Mouse (Mus musculus) heart, embryonic 12.5 days (tissue): ENCODE data around the gene Ssh3. TPM values are rescaled to one million over a fixed set of nuclear protein-coding genes. Genes with fewer than 3 reads are reported as not detected.
A peak's percentile ranks its signal among the peaks of the same experiment; 100 is the strongest.

ENCODE experiments used
- ATAC-seq: fragments of 200-750 bp; cut with Nextera tagmentation; 2 replicates; pipeline ENCODE4 v1.8.0; 2017; ENCODE audit warnings: moderate TSS enrichment, moderate library complexity; ENCODE audit not compliant: insufficient number of reproducible peaks, low FRiP score
- H3K27ac ChIP-seq: fragments of 300-500 bp; sonication (generic); 2 replicates; pipeline ENCODE4 v1.5.1; 2016; ENCODE audit warnings: mild to moderate bottlenecking, moderate library complexity; ENCODE audit not compliant: poor library complexity, severe bottlenecking
- H3K27me3 ChIP-seq: fragments of 300-500 bp; sonication (generic); replicated peaks from 2 replicates; pipeline ENCODE4 v1.6.1; 2016; ENCODE audit warnings: mild to moderate bottlenecking, moderate library complexity
- H3K36me3 ChIP-seq: fragments of 300-500 bp; sonication (generic); 2 replicates; pipeline ENCODE4 v1.6.1; 2016; ENCODE audit warnings: mild to moderate bottlenecking, moderate library complexity
- H3K4me1 ChIP-seq: fragments of 300-500 bp; sonication (generic); replicated peaks from 2 replicates; pipeline ENCODE4 v1.6.1; 2016; ENCODE audit warnings: mild to moderate bottlenecking
- H3K4me2 ChIP-seq: fragments of 300-500 bp; sonication (generic); 2 replicates; pipeline ENCODE4 v1.6.1; 2016; ENCODE audit warnings: mild to moderate bottlenecking, moderate library complexity
- H3K4me3 ChIP-seq: fragments of 300-500 bp; sonication (generic); 2 replicates; pipeline ENCODE4 v1.5.1; 2016; ENCODE audit warnings: mild to moderate bottlenecking
- H3K9ac ChIP-seq: fragments of 300-500 bp; sonication (generic); 2 replicates; pipeline ENCODE4 v1.6.1; 2016; ENCODE audit warnings: mild to moderate bottlenecking, moderate library complexity
- H3K9me3 ChIP-seq: fragments of 300-500 bp; sonication (generic); replicated peaks from 2 replicates; pipeline ENCODE4 v1.6.1; 2016; ENCODE audit warnings: mild to moderate bottlenecking, moderate library complexity
- WGBS: fragments of 180-500 bp; shearing (Covaris S2); methylation state at CpG from one replicate; pipeline ENCODE4 v1.1.7; 2016; 5-methylcytosine and 5-hydroxymethylcytosine counted together
- polyA plus RNA-seq: library from polyadenylated mRNA; unstranded; fragments of >200 nt; fragmentation: Nextera tagmentation; extraction: Ambion mirVana; gene quantifications from 2 replicates; pipeline ENCODE4 v1.2.1, GENCODE M21; 2016

The Ssh3 gene
- polyA plus RNA-seq, result 4.5 and 4.7 TPM in 2 replicates

GRCm38 (mm10) chr19:4268566-4269361 lies at the start of gene Ssh3:
Gene Ssh3, minus strand, starts transcription at chr19:4269180.
- WGBS, result 7% methylated on average over 46 of the region's 46 CpGs
- H3K4me3 ChIP-seq, result peak within 1 kb of the TSS; percentile 51
- no peaks in the 10 kb centered on the region for H3K36me3 ChIP-seq
- H3K9me3 ChIP-seq, result no peaks in the 10 kb centered on the region
- peaks cover 50% of the 10 kb centered on the region for H3K27me3 ChIP-seq
- peak within 1 kb of the TSS; percentile 80 for H3K4me2 ChIP-seq
- H3K27ac ChIP-seq, result no peak within 1 kb of the TSS
- H3K4me1 ChIP-seq, result peaks cover 11% of the 10 kb centered on the region
- ATAC-seq, result peak; percentile 70
- peak within 1 kb of the TSS; percentile 64 for H3K9ac ChIP-seq

- Histone ChIP-seq H3K9me3 (no peaks in the 10 kb centered on the region), H3K4me2 (no peak overlapping the region), H3K9ac (no peak overlapping the region), H3K27me3 (no peaks in the 10 kb centered on the region), H3K4me1 (peaks cover 21% of the 10 kb centered on the region), H3K4me3 (no peak overlapping the region), H3K36me3 (peaks cover 66% of the 10 kb centered on the region), H3K27ac (no peak overlapping the region)
- 89% methylated on average over 3 of the region's 3 CpGs for WGBS
- no peak for ATAC-seq
Measured at GRCm38 (mm10) chr19:4317181-4317580, 48.2 kb upstream of the Ssh3 start.

GRCm38 (mm10) chr19:4315223-4315944 lies 46.4 kb upstream of the Ssh3 start:
- Histone ChIP-seq H3K4me2 (no peak overlapping the region), H3K4me3 (no peak overlapping the region), H3K27ac (no peak overlapping the region; the same call in 1 of the 2 replicates), H3K36me3 (peaks cover 50% of the 10 kb centered on the region), H3K9me3 (no peaks in the 10 kb centered on the region), H3K4me1 (peaks cover 21% of the 10 kb centered on the region), H3K9ac (no peak overlapping the region), H3K27me3 (no peaks in the 10 kb centered on the region)
- WGBS, result 59% methylated on average over 6 of the region's 6 CpGs
- 0 out of 2 replicates have a peak, but pooled peaks have one; percentile 42 for ATAC-seq

- H3K36me3 ChIP-seq, result 0 out of 2 replicates have a peak, but pooled peaks cover 3% of the 10 kb centered on the region
- no peak overlapping the region for H3K9ac ChIP-seq
Measured at GRCm38 (mm10) chr19:4309776-4310185, 40.8 kb upstream of the Ssh3 start.

GRCm38 (mm10) chr19:4309302-4309701 lies 40.3 kb upstream of the Ssh3 start:
- WGBS, result 90% methylated on average over 4 of the region's 4 CpGs
- ATAC-seq, result no peak
- H3K36me3 ChIP-seq, result 0 out of 2 replicates have a peak, but pooled peaks cover 3% of the 10 kb centered on the region
- H3K4me1 ChIP-seq, result peaks cover 14% of the 10 kb centered on the region
- no peak overlapping the region for H3K4me3 ChIP-seq
- no peaks in the 10 kb centered on the region for H3K9me3 ChIP-seq
- no peak overlapping the region for H3K4me2 ChIP-seq
- H3K27me3 ChIP-seq, result no peaks in the 10 kb centered on the region
- H3K27ac ChIP-seq, result no peak overlapping the region
- H3K9ac ChIP-seq, result no peak overlapping the region

More at GRCm38 (mm10) chr19:4309776-4310185, 40.8 kb upstream of the Ssh3 start:
- Histone ChIP-seq H3K27ac (no peak overlapping the region), H3K9me3 (no peaks in the 10 kb centered on the region), H3K4me1 (peaks cover 9% of the 10 kb centered on the region), H3K4me3 (no peak overlapping the region), H3K4me2 (no peak overlapping the region), H3K27me3 (no peaks in the 10 kb centered on the region)
- no peak for ATAC-seq

GRCm38 (mm10) chr19:4306190-4306577 lies 37.2 kb upstream of the Ssh3 start, which contains the start of gene Grk2:
Gene Grk2, minus strand, starts transcription at chr19:4306222.
- Histone ChIP-seq H3K4me3 (peak within 1 kb of the TSS; percentile 95), H3K9me3 (no peaks in the 10 kb centered on the region), H3K4me2 (peak within 1 kb of the TSS; percentile 91), H3K27me3 (no peaks in the 10 kb centered on the region), H3K36me3 (no peaks in the 10 kb centered on the region), H3K4me1 (peaks cover 43% of the 10 kb centered on the region), H3K27ac (peak within 1 kb of the TSS; percentile 88), H3K9ac (peak within 1 kb of the TSS; percentile 95)
- peak; percentile 82 for ATAC-seq
- WGBS, result 9% methylated on average over 44 of the region's 46 CpGs

- Histone ChIP-seq H3K4me3 (peak overlapping the region; percentile 95), H3K36me3 (no peaks in the 10 kb centered on the region), H3K4me2 (peak overlapping the region; percentile 91), H3K27ac (peak overlapping the region; percentile 88), H3K4me1 (peaks cover 49% of the 10 kb centered on the region), H3K9ac (peak overlapping the region; percentile 95), H3K27me3 (no peaks in the 10 kb centered on the region), H3K9me3 (no peaks in the 10 kb centered on the region)
- ATAC-seq, result peak; percentile 60
- WGBS, result 6% methylated on average over 60 of the region's 68 CpGs
Measured at GRCm38 (mm10) chr19:4305491-4306189, 36.7 kb upstream of the Ssh3 start.

GRCm38 (mm10) chr19:4304871-4305321 lies 35.9 kb upstream of the Ssh3 start:
- Histone ChIP-seq H3K27ac (no peak overlapping the region; the same call in 1 of the 2 replicates), H3K9ac (peak overlapping the region; percentile 95), H3K36me3 (no peaks in the 10 kb centered on the region), H3K4me3 (peak overlapping the region; percentile 95), H3K27me3 (no peaks in the 10 kb centered on the region), H3K9me3 (no peaks in the 10 kb centered on the region), H3K4me2 (peak overlapping the region; percentile 91), H3K4me1 (peaks cover 56% of the 10 kb centered on the region)
- WGBS, result 53% methylated on average over 4 of the region's 4 CpGs
- ATAC-seq, result no peak

- Histone ChIP-seq H3K9ac (0 out of 2 replicates have a peak overlapping the region, but pooled peaks have one; percentile 95), H3K27ac (peak overlapping the region; percentile 15; the same call in 1 of the 2 replicates)
Measured at GRCm38 (mm10) chr19:4304251-4304821, 35.4 kb upstream of the Ssh3 start.

GRCm38 (mm10) chr19:4303640-4303995 lies 34.6 kb upstream of the Ssh3 start:
- Histone ChIP-seq H3K27ac (no peak overlapping the region), H3K27me3 (no peaks in the 10 kb centered on the region), H3K36me3 (no peaks in the 10 kb centered on the region), H3K9me3 (no peaks in the 10 kb centered on the region), H3K4me3 (no peak overlapping the region), H3K4me2 (peak overlapping the region; percentile 53; the same call in 1 of the 2 replicates), H3K4me1 (peaks cover 63% of the 10 kb centered on the region), H3K9ac (no peak overlapping the region)
- ATAC-seq, result no peak
- WGBS, result 90% methylated on average over 5 of the region's 5 CpGs

More at GRCm38 (mm10) chr19:4304251-4304821, 35.4 kb upstream of the Ssh3 start:
- Histone ChIP-seq H3K4me3 (peak overlapping the region; percentile 95), H3K27me3 (no peaks in the 10 kb centered on the region), H3K9me3 (no peaks in the 10 kb centered on the region), H3K4me1 (peaks cover 60% of the 10 kb centered on the region), H3K4me2 (peak overlapping the region; percentile 91), H3K36me3 (no peaks in the 10 kb centered on the region)
- WGBS, result 70% methylated on average over 5 of the region's 5 CpGs
- no peak for ATAC-seq
